Mouse (Mus musculus): ENCODE data around the gene Crim1. TPM values are rescaled to one million over a fixed set of nuclear protein-coding genes. Genes with fewer than 3 reads are reported as not detected.
A peak's percentile ranks its signal among the peaks of the same experiment; 100 is the strongest.

The Crim1 gene
- polyA plus RNA-seq (2017; shearing (Covaris generic)) = 1 to 10 TPM; 4.9 to 8.3 (median 7.9) TPM

GRCm38 (mm10) chr17:78199626-78200560, at the start of gene Crim1:
TSS of gene Crim1 (plus strand) at chr17:78200248.
- ATAC-seq = peak; percentile 64

GRCm38 (mm10) chr17:78151479-78152282, 48.4 kb upstream of the Crim1 start:
- ATAC-seq = no peak

- ATAC-seq = peak; percentile 77
Observed at GRCm38 (mm10) chr17:78163278-78163677, 36.8 kb upstream of the Crim1 start.

GRCm38 (mm10) chr17:78163724-78164236, 36.3 kb upstream of the Crim1 start:
- no peak for ATAC-seq

- ATAC-seq = no peak
Observed at GRCm38 (mm10) chr17:78165855-78166254, 34.2 kb upstream of the Crim1 start.

GRCm38 (mm10) chr17:78166566-78166965, 33.5 kb upstream of the Crim1 start:
- no peak for ATAC-seq

GRCm38 (mm10) chr17:78172371-78172770, 27.7 kb upstream of the Crim1 start:
- no peak for ATAC-seq

GRCm38 (mm10) chr17:78180766-78181165, 19.3 kb upstream of the Crim1 start:
- no peak for ATAC-seq

GRCm38 (mm10) chr17:78196184-78196583, 3.9 kb upstream of the Crim1 start:
- ATAC-seq = no peak

- ATAC-seq = no peak
Observed at GRCm38 (mm10) chr17:78197111-78197510, 2.9 kb upstream of the Crim1 start.

GRCm38 (mm10) chr17:78198140-78198539, 1.9 kb upstream of the Crim1 start:
- ATAC-seq = no peak

GRCm38 (mm10) chr17:78198820-78199219, 1.2 kb upstream of the Crim1 start:
- ATAC-seq = no peak

GRCm38 (mm10) chr17:78199231-78199625, 820 bp upstream of the Crim1 start:
- ATAC-seq = no peak

- peak; percentile 44 for ATAC-seq
Observed at GRCm38 (mm10) chr17:78200561-78201220, 643 bp downstream of the Crim1 start.

GRCm38 (mm10) chr17:78201221-78202058, 1.4 kb downstream of the Crim1 start:
- peak; percentile 20 for ATAC-seq

- ATAC-seq = no peak
Observed at GRCm38 (mm10) chr17:78202221-78202620, 2.2 kb downstream of the Crim1 start.

- ATAC-seq = no peak
Observed at GRCm38 (mm10) chr17:78202756-78203155, 2.7 kb downstream of the Crim1 start.

GRCm38 (mm10) chr17:78203478-78203877, 3.4 kb downstream of the Crim1 start:
- ATAC-seq = no peak

GRCm38 (mm10) chr17:78206421-78206820, 6.4 kb downstream of the Crim1 start:
- ATAC-seq = no peak

GRCm38 (mm10) chr17:78207246-78207645, 7.2 kb downstream of the Crim1 start:
- ATAC-seq = no peak

- no peak for ATAC-seq
Observed at GRCm38 (mm10) chr17:78208805-78209204, 8.8 kb downstream of the Crim1 start.

- no peak for ATAC-seq
Observed at GRCm38 (mm10) chr17:78209646-78210045, 9.6 kb downstream of the Crim1 start.

All from inflammation-experienced regulatory T-cells, adult 6 months (primary cell).